Mouse (Mus musculus) myocyte (in vitro differentiated cells): ENCODE results near the gene Klf3.

Source experiments
- MAX ChIP-seq: IDR thresholded peaks from one replicate; pipeline ENCODE4 v1.6.1; 2011; ENCODE audit warnings: low read depth, mild to moderate bottlenecking, control low read depth
- MYOG ChIP-seq, 3 experiments: IDR thresholded peaks; one replicate each; pipeline ENCODE4 v1.6.1; 2011; ENCODE audit warnings: control low read depth in 2 of 3, low read depth in 2 of 3, mild to moderate bottlenecking in 2 of 3; ENCODE audit not compliant: insufficient read length in 2 of 3, control insufficient read depth in 1 of 3, insufficient read depth in 1 of 3
- POLR2A ChIP-seq: IDR thresholded peaks from one replicate; pipeline ENCODE4 v1.6.1; 2011; ENCODE audit warnings: low read depth, mild to moderate bottlenecking, control low read depth, moderate library complexity; ENCODE audit not compliant: insufficient read length
- POLR2AphosphoS2 ChIP-seq: IDR thresholded peaks from one replicate; pipeline ENCODE4 v1.6.1; 2011; ENCODE audit warnings: low read depth, control low read depth; ENCODE audit not compliant: insufficient read length

GRCm38 (mm10) chr5:64819390-64819789 lies 16.2 kb downstream of the Klf3 start:
- TF ChIP-seq POLR2A (no peak), POLR2AphosphoS2 (peak; percentile 36), MYOG (IDR thresholded peaks at IDR 0.05; ENCODE audit: control insufficient read depth in 1 of 3, insufficient read depth in 1 of 3, insufficient read length in 2 of 3, low read depth in 2 of 3) (no peak), MAX (no peak)
